Mouse (Mus musculus) bone marrow, adult 2 months (tissue): ENCODE measurements around the gene Stn1.

ENCODE experiments used
- CTCF ChIP-seq: fragments of 200-500 bp; IDR thresholded peaks from 2 replicates; pipeline ENCODE4 v1.5.1; 2011; ENCODE audit warnings: low read length, control low read depth; ENCODE audit not compliant: control insufficient read depth, insufficient read depth
- POLR2A ChIP-seq: fragments of 200-500 bp; IDR thresholded peaks from 2 replicates; pipeline ENCODE4 v1.6.1; 2011; ENCODE audit warnings: low read depth, mild to moderate bottlenecking, control low read depth, low read length, borderline replicate concordance; ENCODE audit not compliant: control insufficient read depth

GRCm38 (mm10) chr19:47499841-47500240, 37.5 kb downstream of the Stn1 start:
- TF ChIP-seq CTCF: no peak
- TF ChIP-seq POLR2A: no peak
